Mouse (Mus musculus): ENCODE data around the gene Lrrc56. TPM values are rescaled to one million over a fixed set of nuclear protein-coding genes. Genes with fewer than 3 reads are reported as not detected.
"Not testable (repeated sequence)": the region's sequence is repeated elsewhere in the genome, so short reads cannot be mapped to it uniquely, and the experiment has no call there.

Lrrc56 gene
- polyA plus RNA-seq, 1 experiment from 2014 or later = 17.3 TPM

- DNase-seq (ENCODE audit: low spot score) = no peak
- H3K4me3 ChIP-seq = peak overlapping the region; percentile 65; the same call in 1 of the 2 replicates
Measured at GRCm38 (mm10) chr7:141222696-141223215, 28.8 kb downstream of the Lrrc56 start.

GRCm38 (mm10) chr7:141226535-141226934, 32.6 kb downstream of the Lrrc56 start:
- H3K4me1 ChIP-seq (replicated peaks) = peaks cover 39% of the 10 kb centered on the region
- no peaks in the 10 kb centered on the region for H3K9me3 ChIP-seq
- H3K27ac ChIP-seq = no peak overlapping the region
- WGBS = 83% methylated on average over 6 of the region's 6 CpGs
- H3K36me3 ChIP-seq = peaks cover 14% of the 10 kb centered on the region
- no peaks in the 10 kb centered on the region for H3K27me3 ChIP-seq (ENCODE audit: insufficient read depth, poor library complexity, severe bottlenecking)
- H3K4me3 ChIP-seq = no peak overlapping the region
- DNase-seq (ENCODE audit: low spot score) = no peak

More at GRCm38 (mm10) chr7:141222696-141223215, 28.8 kb downstream of the Lrrc56 start:
- no peaks in the 10 kb centered on the region for H3K9me3 ChIP-seq
- WGBS = 93% methylated on average over 4 of the region's 4 CpGs
- peaks cover 25% of the 10 kb centered on the region for H3K36me3 ChIP-seq
- H3K4me1 ChIP-seq (replicated peaks) = peaks cover 45% of the 10 kb centered on the region
- H3K27me3 ChIP-seq (ENCODE audit: insufficient read depth, poor library complexity, severe bottlenecking) = no peaks in the 10 kb centered on the region
- H3K27ac ChIP-seq = peak overlapping the region; percentile 93

- no peak for DNase-seq (ENCODE audit: low spot score)
- no peaks in the 10 kb centered on the region for H3K27me3 ChIP-seq (ENCODE audit: insufficient read depth, poor library complexity, severe bottlenecking)
- H3K9me3 ChIP-seq = no peaks in the 10 kb centered on the region
- peak overlapping the region; percentile 99 for H3K27ac ChIP-seq
- peak overlapping the region; percentile 73 for H3K4me3 ChIP-seq
- peaks cover 27% of the 10 kb centered on the region for H3K36me3 ChIP-seq
- peaks cover 27% of the 10 kb centered on the region for H3K4me1 ChIP-seq (replicated peaks)
- 81% methylated on average over 4 of the region's 4 CpGs for WGBS
Measured at GRCm38 (mm10) chr7:141227796-141228195, 33.8 kb downstream of the Lrrc56 start.

DNA sequence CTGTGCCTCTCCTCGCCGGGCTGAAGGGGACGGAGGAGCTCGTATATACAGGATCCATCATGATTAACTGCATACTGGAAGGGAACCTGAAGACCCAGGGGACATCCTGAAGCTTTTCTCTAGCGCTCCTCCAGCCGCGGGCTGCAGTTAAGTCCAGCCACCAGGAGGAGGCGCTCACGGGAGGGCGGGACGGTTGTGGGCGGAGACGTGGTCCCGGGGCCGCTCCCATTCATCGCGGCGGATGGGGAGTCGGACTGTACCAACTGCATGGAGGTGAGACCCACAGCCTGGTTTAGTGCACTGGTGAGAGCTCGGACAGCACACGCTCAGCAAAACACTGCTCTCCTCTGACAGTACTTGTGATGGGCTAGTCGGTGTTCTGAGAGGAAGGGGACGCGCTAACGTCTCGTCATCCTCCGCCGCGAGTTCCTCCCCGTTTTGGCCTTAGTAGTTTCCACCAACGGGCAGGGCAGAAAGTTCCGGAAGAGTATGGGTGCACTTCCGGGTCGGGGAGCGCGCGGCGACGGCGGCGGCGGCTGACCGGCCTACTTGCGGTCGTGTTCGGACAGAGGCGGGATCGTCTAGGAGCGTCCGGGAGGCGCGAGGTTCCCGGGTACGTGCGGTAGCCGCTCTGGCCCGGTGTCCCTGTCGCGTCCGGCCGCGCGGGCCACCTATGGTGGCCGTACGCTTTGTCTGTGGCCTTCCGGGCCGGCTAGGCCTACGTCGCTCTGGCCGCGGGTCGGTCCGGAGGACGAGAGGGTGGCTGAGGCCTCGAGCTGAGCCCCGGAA, 34.5 kb downstream of the Lrrc56 start, which contains the start of gene Phrf1:
TSS of gene Phrf1 (plus strand) at position 506 of the 789 bp plus-strand sequence.
- Histone ChIP-seq H3K36me3 (peaks cover 33% of the 10 kb centered on the region), H3K4me3 (peak within 1 kb of the TSS; percentile 73), H3K9me3 (no peaks in the 10 kb centered on the region), H3K4me1 (replicated peaks) (peaks cover 26% of the 10 kb centered on the region), H3K27me3 (ENCODE audit: insufficient read depth, poor library complexity, severe bottlenecking) (no peaks in the 10 kb centered on the region), H3K27ac (peak within 1 kb of the TSS; percentile 99)
- WGBS = under 1% methylated on average over 76 of the region's 76 CpGs
- DNase-seq (ENCODE audit: low spot score) = peak; percentile 93

GRCm38 (mm10) chr7:141229702-141230101, 35.7 kb downstream of the Lrrc56 start:
- Histone ChIP-seq H3K4me1 (replicated peaks) (peaks cover 26% of the 10 kb centered on the region), H3K9me3 (no peaks in the 10 kb centered on the region), H3K36me3 (peaks cover 46% of the 10 kb centered on the region), H3K4me3 (peak overlapping the region; percentile 73), H3K27ac (peak overlapping the region; percentile 99; the same call in 1 of the 2 replicates), H3K27me3 (ENCODE audit: insufficient read depth, poor library complexity, severe bottlenecking) (no peaks in the 10 kb centered on the region)
- WGBS = 63% methylated on average over 6 of the region's 6 CpGs
- no peak for DNase-seq (ENCODE audit: low spot score)

GRCm38 (mm10) chr7:141230570-141230969, 36.6 kb downstream of the Lrrc56 start:
- no peak overlapping the region for H3K27ac ChIP-seq
- H3K9me3 ChIP-seq = no peaks in the 10 kb centered on the region
- H3K4me1 ChIP-seq (replicated peaks) = peaks cover 26% of the 10 kb centered on the region
- 95% methylated on average over 4 of the region's 4 CpGs for WGBS
- peaks cover 54% of the 10 kb centered on the region for H3K36me3 ChIP-seq
- no peaks in the 10 kb centered on the region for H3K27me3 ChIP-seq (ENCODE audit: insufficient read depth, poor library complexity, severe bottlenecking)
- H3K4me3 ChIP-seq = peak overlapping the region; percentile 73
- no peak for DNase-seq (ENCODE audit: low spot score)

DNA sequence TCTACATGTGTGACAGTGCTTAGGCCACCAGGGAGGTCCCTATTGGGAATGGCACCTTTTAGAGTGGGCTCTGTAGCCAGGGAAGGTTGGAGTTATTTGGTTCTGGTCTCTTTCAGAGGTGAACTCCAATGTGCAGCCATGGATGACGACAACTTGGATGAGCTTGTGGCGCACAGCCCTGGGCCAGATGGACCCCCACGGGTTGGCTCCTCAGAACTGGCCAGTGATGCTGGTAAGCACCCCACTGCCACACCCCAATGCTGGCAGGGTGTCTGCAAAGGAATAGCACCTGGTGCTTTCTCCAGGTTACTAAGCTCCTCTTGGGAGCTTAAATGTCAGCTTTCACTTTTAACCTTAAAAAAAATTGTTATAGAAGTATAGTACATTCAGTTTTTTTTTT, 37.2 kb downstream of the Lrrc56 start:
- H3K27ac ChIP-seq = no peak overlapping the region
- DNase-seq (ENCODE audit: low spot score) = no peak
- peaks cover 26% of the 10 kb centered on the region for H3K4me1 ChIP-seq (replicated peaks)
- no peaks in the 10 kb centered on the region for H3K9me3 ChIP-seq
- no peak overlapping the region for H3K4me3 ChIP-seq
- 95% methylated on average over 3 of the region's 3 CpGs for WGBS
- no peaks in the 10 kb centered on the region for H3K27me3 ChIP-seq (ENCODE audit: insufficient read depth, poor library complexity, severe bottlenecking)
- peaks cover 60% of the 10 kb centered on the region for H3K36me3 ChIP-seq

- H3K27ac ChIP-seq = no peak overlapping the region
- WGBS = 93% methylated on average over 10 of the region's 10 CpGs
- H3K36me3 ChIP-seq = peaks cover 64% of the 10 kb centered on the region
- peaks cover 26% of the 10 kb centered on the region for H3K4me1 ChIP-seq (replicated peaks)
- H3K4me3 ChIP-seq = no peak overlapping the region
- no peaks in the 10 kb centered on the region for H3K9me3 ChIP-seq
- H3K27me3 ChIP-seq (ENCODE audit: insufficient read depth, poor library complexity, severe bottlenecking) = no peaks in the 10 kb centered on the region
- DNase-seq (ENCODE audit: low spot score) = no peak
Measured at GRCm38 (mm10) chr7:141231551-141231950, 37.6 kb downstream of the Lrrc56 start.

DNA sequence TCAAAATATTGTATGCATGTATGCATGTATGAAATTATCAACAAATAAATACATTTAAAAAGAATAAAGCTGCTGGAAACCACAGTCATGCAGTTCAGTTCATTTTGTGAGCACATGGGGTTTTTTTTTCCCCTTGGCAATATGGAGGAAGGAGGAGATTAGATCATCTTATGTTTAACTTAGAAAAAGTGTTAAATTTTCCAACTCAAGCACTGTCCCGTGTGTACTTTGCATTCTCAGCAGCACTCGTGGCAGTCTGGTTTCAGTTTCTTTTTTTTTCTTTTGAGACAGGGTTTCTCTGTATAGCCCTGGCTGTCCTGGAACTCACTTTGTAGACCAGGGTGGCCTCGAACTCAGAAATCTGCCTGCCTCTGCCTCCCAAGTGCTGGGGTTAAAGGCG, 56.5 kb downstream of the Lrrc56 start:
- peaks cover 98% of the 10 kb centered on the region for H3K36me3 ChIP-seq
- H3K4me3 ChIP-seq; H3K27ac ChIP-seq; H3K27me3 ChIP-seq (ENCODE audit: insufficient read depth, poor library complexity, severe bottlenecking); H3K4me1 ChIP-seq (replicated peaks); H3K9me3 ChIP-seq; DNase-seq (ENCODE audit: low spot score): not testable (repeated sequence)
- WGBS = 95% methylated on average over 4 of the region's 4 CpGs

- H3K36me3 ChIP-seq = peaks cover 98% of the 10 kb centered on the region
- no peak for DNase-seq (ENCODE audit: low spot score)
- no peaks in the 10 kb centered on the region for H3K9me3 ChIP-seq
- H3K27me3 ChIP-seq (ENCODE audit: insufficient read depth, poor library complexity, severe bottlenecking) = no peaks in the 10 kb centered on the region
- 93% methylated on average over 10 of the region's 10 CpGs for WGBS
- no peak overlapping the region for H3K4me3 ChIP-seq
- H3K4me1 ChIP-seq (replicated peaks) = no peaks in the 10 kb centered on the region
- H3K27ac ChIP-seq = no peak overlapping the region
Measured at GRCm38 (mm10) chr7:141256159-141256558, 62.2 kb downstream of the Lrrc56 start.

MicroRNAs within 50 kb of the gene (microRNA counts, 519-probe panel; counts per million panel counts)
- 4,153 counts per million, percentile 89 among the panel's probes with 10 or more counts for microRNA mmu-miR-210

Other genes starting within 250 kb of the Lrrc56 start
- 1.3 and 2.7 TPM in 2 replicates for gene Ifitm5, start 243.9 kb upstream of the Lrrc56 start, polyA plus RNA-seq (2016; fragmentation: Nextera tagmentation; extraction: Ambion mirVana)
- 0.35 and 0.80 TPM in 2 replicates for gene Gm45717, start 238.2 kb upstream of the Lrrc56 start, polyA plus RNA-seq (2016; fragmentation: Nextera tagmentation; extraction: Ambion mirVana)
- gene Ifitm2, start 238.2 kb upstream of the Lrrc56 start, polyA plus RNA-seq (2016; fragmentation: Nextera tagmentation; extraction: Ambion mirVana) = 388 and 494 TPM in 2 replicates
- 5.1 and 6.9 TPM in 2 replicates for gene Ifitm1, start 226.9 kb upstream of the Lrrc56 start, polyA plus RNA-seq (2016; fragmentation: Nextera tagmentation; extraction: Ambion mirVana)
- 21.0 and 23.9 TPM in 2 replicates for gene Ifitm3, start 183.4 kb upstream of the Lrrc56 start, polyA plus RNA-seq (2016; fragmentation: Nextera tagmentation; extraction: Ambion mirVana)
- not detected in 2 replicates for gene Ifitm6, start 176.2 kb upstream of the Lrrc56 start, polyA plus RNA-seq (2016; fragmentation: Nextera tagmentation; extraction: Ambion mirVana)
- gene Gm17387, start 165.0 kb upstream of the Lrrc56 start, polyA plus RNA-seq (2016; fragmentation: Nextera tagmentation; extraction: Ambion mirVana) = not detected in 2 replicates
- 26.4 and 35.1 TPM in 2 replicates for gene B4galnt4, start 133.1 kb upstream of the Lrrc56 start, polyA plus RNA-seq (2016; fragmentation: Nextera tagmentation; extraction: Ambion mirVana)
- 5.1 and 5.2 TPM in 2 replicates for gene Pkp3, start 115.9 kb upstream of the Lrrc56 start, polyA plus RNA-seq (2016; fragmentation: Nextera tagmentation; extraction: Ambion mirVana)
- gene Sigirr, start 93.6 kb upstream of the Lrrc56 start, polyA plus RNA-seq (2016; fragmentation: Nextera tagmentation; extraction: Ambion mirVana) = 1.9 and 2.7 TPM in 2 replicates
- 0.20 and 1.6 TPM in 2 replicates for gene Ano9, start 76.4 kb upstream of the Lrrc56 start, polyA plus RNA-seq (2016; fragmentation: Nextera tagmentation; extraction: Ambion mirVana)
- 80.1 and 80.2 TPM in 2 replicates for gene Ptdss2, start 71.8 kb upstream of the Lrrc56 start, polyA plus RNA-seq (2016; fragmentation: Nextera tagmentation; extraction: Ambion mirVana)
- gene Rnh1, start 21.3 kb upstream of the Lrrc56 start, polyA plus RNA-seq (2016; fragmentation: Nextera tagmentation; extraction: Ambion mirVana) = 68.4 and 72.4 TPM in 2 replicates
- 96.8 and 115 TPM in 2 replicates for gene Hras, start 152 bp upstream of the Lrrc56 start, polyA plus RNA-seq (2016; fragmentation: Nextera tagmentation; extraction: Ambion mirVana)
- gene Lmntd2, start 19.9 kb downstream of the Lrrc56 start, polyA plus RNA-seq (2016; fragmentation: Nextera tagmentation; extraction: Ambion mirVana) = 3.9 and 4.0 TPM in 2 replicates
- 58.5 and 59.0 TPM in 2 replicates for gene Rassf7, start 21.7 kb downstream of the Lrrc56 start, polyA plus RNA-seq (2016; fragmentation: Nextera tagmentation; extraction: Ambion mirVana)
- 106 and 108 TPM in 2 replicates for gene Phrf1, start 34.6 kb downstream of the Lrrc56 start, polyA plus RNA-seq (2016; fragmentation: Nextera tagmentation; extraction: Ambion mirVana)
- 1.0 and 1.2 TPM in 2 replicates for gene Irf7, start 72.3 kb downstream of the Lrrc56 start, polyA plus RNA-seq (2016; fragmentation: Nextera tagmentation; extraction: Ambion mirVana)
- 0.32 TPM in 1 of 2 replicates, not detected in the other for gene Cdhr5, start 82.6 kb downstream of the Lrrc56 start, polyA plus RNA-seq (2016; fragmentation: Nextera tagmentation; extraction: Ambion mirVana)
- 8.2 and 12.3 TPM in 2 replicates for gene Sct, start 85.0 kb downstream of the Lrrc56 start, polyA plus RNA-seq (2016; fragmentation: Nextera tagmentation; extraction: Ambion mirVana)
- gene Drd4, start 97.8 kb downstream of the Lrrc56 start, polyA plus RNA-seq (2016; fragmentation: Nextera tagmentation; extraction: Ambion mirVana) = 0.34 and 0.35 TPM in 2 replicates
- 56.8 and 71.6 TPM in 2 replicates for gene Deaf1, start 133.5 kb downstream of the Lrrc56 start, polyA plus RNA-seq (2016; fragmentation: Nextera tagmentation; extraction: Ambion mirVana)
- 53.7 and 57.8 TPM in 2 replicates for gene Tmem80, start 133.6 kb downstream of the Lrrc56 start, polyA plus RNA-seq (2016; fragmentation: Nextera tagmentation; extraction: Ambion mirVana)
- 6.7 and 6.8 TPM in 2 replicates for gene Eps8l2, start 144.7 kb downstream of the Lrrc56 start, polyA plus RNA-seq (2016; fragmentation: Nextera tagmentation; extraction: Ambion mirVana)
- gene Taldo1, start 198.0 kb downstream of the Lrrc56 start, polyA plus RNA-seq (2016; fragmentation: Nextera tagmentation; extraction: Ambion mirVana) = 336 and 378 TPM in 2 replicates
- gene Gatd1, start 220.0 kb downstream of the Lrrc56 start, polyA plus RNA-seq (2016; fragmentation: Nextera tagmentation; extraction: Ambion mirVana) = 45.2 and 49.4 TPM in 2 replicates
- 11.5 and 21.9 TPM in 2 replicates for gene Cend1, start 235.3 kb downstream of the Lrrc56 start, polyA plus RNA-seq (2016; fragmentation: Nextera tagmentation; extraction: Ambion mirVana)
- 45.9 and 55.6 TPM in 2 replicates for gene Slc25a22, start 243.7 kb downstream of the Lrrc56 start, polyA plus RNA-seq (2016; fragmentation: Nextera tagmentation; extraction: Ambion mirVana)
- gene Pidd1, start 249.9 kb downstream of the Lrrc56 start, polyA plus RNA-seq (2016; fragmentation: Nextera tagmentation; extraction: Ambion mirVana) = 21.0 and 23.2 TPM in 2 replicates